Mouse (Mus musculus) liver, adult 2 months (tissue): Measurements from ENCODE around the gene Rpl19. TPM values are rescaled to one million over a fixed set of nuclear protein-coding genes. Genes with fewer than 3 reads are reported as not detected.

Source experiments
- DNase-seq: peaks from one replicate; pipeline ENCODE4 v3.0.0-alpha.2; 2011; ENCODE audit warnings: low read depth, low spot score; ENCODE audit errors: extremely low read depth
- H3K27ac ChIP-seq: fragments of 200-500 bp; replicated peaks from 2 replicates; pipeline ENCODE4 v1.5.1; 2012; ENCODE audit warnings: low read depth, mild to moderate bottlenecking, control low read depth, inconsistent platforms, low read length; ENCODE audit not compliant: insufficient read depth
- H3K27me3 ChIP-seq: fragments of 200-500 bp; 2 replicates; pipeline ENCODE4 v1.6.1; 2012; ENCODE audit warnings: mild to moderate bottlenecking, moderate library complexity, low read length, inconsistent platforms; ENCODE audit not compliant: control insufficient read depth, insufficient read depth
- H3K36me3 ChIP-seq: fragments of 200-500 bp; 2 replicates; pipeline ENCODE4 v1.6.1; 2012; ENCODE audit warnings: low read length, inconsistent platforms; ENCODE audit not compliant: control insufficient read depth, insufficient read depth
- H3K4me1 ChIP-seq: fragments of 200-500 bp; 2 replicates; pipeline ENCODE4 v1.6.1; 2011; ENCODE audit warnings: low read length; ENCODE audit not compliant: control insufficient read depth, insufficient read depth
- H3K4me3 ChIP-seq: fragments of 200-500 bp; 2 replicates; pipeline ENCODE4 v1.5.1; 2011; ENCODE audit warnings: low read depth, mild to moderate bottlenecking, control low read depth, low read length, moderate library complexity; ENCODE audit not compliant: insufficient read depth
- H3K79me2 ChIP-seq: fragments of 200-500 bp; 2 replicates; pipeline ENCODE4 v1.6.1; 2012; ENCODE audit warnings: inconsistent platforms, mild to moderate bottlenecking, low read length, moderate library complexity; ENCODE audit not compliant: control insufficient read depth, insufficient read depth
- H3K9ac ChIP-seq: fragments of 200-500 bp; 2 replicates; pipeline ENCODE4 v1.6.1; 2012; ENCODE audit warnings: low read depth, mild to moderate bottlenecking, control low read depth, inconsistent platforms, low read length
- CTCF ChIP-seq: fragments of 200-500 bp; IDR thresholded peaks from 2 replicates; pipeline ENCODE4 v1.5.1; 2011; ENCODE audit warnings: low read depth, low read length, control low read depth
- POLR2A ChIP-seq: fragments of 200-500 bp; IDR thresholded peaks from 2 replicates; pipeline ENCODE4 v1.6.1; 2011; ENCODE audit warnings: low read length, control low read depth; ENCODE audit not compliant: insufficient read depth; ENCODE audit errors: extremely low read depth
- WGBS: fragments of 180-500 bp; shearing (Covaris S2); methylation state at CpG from one replicate; pipeline ENCODE4 v1.1.7; 2018; 5-methylcytosine and 5-hydroxymethylcytosine counted together
- polyA plus RNA-seq: library from polyadenylated mRNA; depleted of rRNA; stranded (reverse); fragments of >200 nt; gene quantifications from 2 replicates; pipeline ENCODE4 v1.2.3, GENCODE M21; 2012
- total RNA-seq: library from RNA; depleted of rRNA; stranded (reverse); fragments of >200 nt; gene quantifications from 2 replicates; pipeline ENCODE4 v1.2.3, GENCODE M21; 2014

The Rpl19 gene
- total and polyA plus RNA-seq, 2 experiments: 224 to 614 TPM

DNA sequence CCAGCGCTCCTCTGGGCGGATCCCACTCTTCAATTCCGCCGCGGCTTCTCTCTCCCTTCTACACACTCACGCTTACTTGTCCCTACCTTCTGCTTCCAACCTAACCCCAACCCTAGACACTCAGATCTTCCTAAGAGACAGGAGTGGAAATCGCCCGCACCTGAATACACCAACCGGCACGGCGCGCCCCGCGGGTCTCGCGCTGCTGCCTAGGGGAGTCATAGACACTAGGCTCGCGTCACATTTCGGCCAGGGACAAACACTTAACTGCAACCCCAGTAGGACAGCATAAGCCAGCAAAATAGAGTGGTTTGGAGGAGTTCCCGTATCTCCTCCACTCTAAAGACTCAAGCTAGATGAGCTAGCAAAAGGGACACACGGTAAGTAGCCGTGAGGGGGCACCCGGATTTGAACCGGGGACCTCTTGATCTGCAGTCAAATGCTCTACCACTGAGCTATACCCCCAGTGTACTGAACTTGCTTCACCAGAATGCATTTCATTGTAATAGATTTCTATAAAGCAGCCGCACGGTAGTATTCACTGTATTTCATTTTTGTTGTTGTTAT is 37.9 kb upstream of the Rpl19 start:
- H3K27me3 ChIP-seq: peaks cover 3% of the 10 kb centered on the region; the same call in 1 of the 2 replicates
- TF ChIP-seq CTCF: no peak
- no peak for TF ChIP-seq POLR2A

DNA sequence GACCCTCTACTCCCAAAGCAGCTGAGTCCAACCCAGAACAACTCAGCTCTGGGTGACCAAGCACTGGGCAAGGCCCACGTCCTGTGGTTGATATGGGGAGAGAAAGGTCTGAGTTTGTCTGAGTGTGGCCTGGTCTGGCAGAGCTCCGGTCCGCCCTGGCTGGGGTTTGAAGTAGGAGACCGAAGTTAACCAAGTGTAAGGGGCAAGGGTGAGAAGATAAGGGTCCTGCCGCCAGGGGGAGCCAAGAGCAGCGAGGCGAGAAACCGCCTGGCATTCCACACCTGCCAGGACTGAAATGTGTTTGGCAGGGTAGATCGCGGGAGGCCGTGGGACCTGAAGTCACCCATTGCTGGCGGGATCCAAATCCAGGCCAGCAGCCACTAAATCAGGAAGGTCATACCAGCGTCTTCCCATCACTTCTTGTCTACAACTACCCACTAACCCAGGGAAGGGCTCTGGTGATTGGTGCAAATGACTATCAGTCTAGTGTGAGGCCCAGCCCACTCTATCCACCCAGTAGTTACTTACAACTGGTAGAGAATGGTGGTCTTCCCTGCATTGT is 31.9 kb upstream of the Rpl19 start:
- TF ChIP-seq POLR2A (no peak), CTCF (peak; percentile 91)
- Histone ChIP-seq H3K4me3 (peak overlapping the region; percentile 21), H3K27ac (no peak overlapping the region), H3K9ac (no peak overlapping the region), H3K79me2 (no peaks in the 10 kb centered on the region), H3K27me3 (no peaks in the 10 kb centered on the region), H3K36me3 (no peaks in the 10 kb centered on the region), H3K4me1 (peaks cover 5% of the 10 kb centered on the region; the same call in 1 of the 2 replicates)
- DNase-seq: peak; percentile 65
- WGBS: 5% methylated on average over 13 of the region's 13 CpGs

More for the DNA sequence above, 37.9 kb upstream of the Rpl19 start:
- Histone ChIP-seq H3K4me1 (no peaks in the 10 kb centered on the region), H3K27ac (peak overlapping the region; percentile 77), H3K79me2 (no peaks in the 10 kb centered on the region), H3K9ac (peak overlapping the region; percentile 89), H3K4me3 (peak overlapping the region; percentile 85), H3K36me3 (no peaks in the 10 kb centered on the region)
- under 1% methylated on average over 26 of the region's 26 CpGs for WGBS
- peak; percentile 92 for DNase-seq

DNA sequence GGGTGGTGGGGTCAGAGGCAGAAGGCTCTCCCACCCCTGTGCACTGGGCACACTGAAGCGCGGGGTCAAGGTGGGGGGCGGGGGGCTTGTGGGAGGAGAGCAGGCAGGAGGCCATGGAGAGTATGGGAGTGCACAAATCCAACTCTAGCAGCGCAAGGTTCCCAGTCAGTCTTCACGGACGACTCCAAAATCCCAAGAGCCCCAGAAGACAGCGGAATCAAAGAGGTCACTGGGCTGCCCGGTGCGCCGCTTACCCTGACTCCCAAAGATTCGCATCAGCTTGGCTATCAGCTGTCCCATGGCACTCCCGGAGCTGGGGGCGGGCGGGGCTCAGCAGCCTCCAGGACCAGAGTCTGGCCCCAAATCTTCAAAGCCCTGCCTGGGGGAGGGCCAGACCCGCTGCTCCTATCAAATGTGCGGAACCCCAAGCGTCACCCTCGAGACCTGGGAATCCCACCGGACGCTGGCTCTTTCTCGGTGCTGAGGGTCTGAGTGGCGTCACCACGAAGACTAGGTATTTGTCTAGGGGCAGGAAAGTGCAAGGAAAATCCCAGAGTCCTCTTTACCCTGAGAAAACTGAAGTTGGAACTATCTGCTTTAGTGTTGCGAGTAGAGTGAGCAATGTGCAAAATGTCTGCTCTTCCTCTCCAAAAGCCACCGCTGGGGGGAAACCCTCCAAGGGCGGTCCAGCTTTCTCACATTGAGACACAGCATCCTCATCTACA is 30.8 kb upstream of the Rpl19 start, which contains the start of gene Arl5c:
Gene Arl5c, minus strand, starts transcription at position 618 of the 725 bp plus-strand sequence.
- H3K4me1 ChIP-seq: peaks cover 5% of the 10 kb centered on the region; the same call in 1 of the 2 replicates
- H3K27me3 ChIP-seq: no peaks in the 10 kb centered on the region
- no peaks in the 10 kb centered on the region for H3K79me2 ChIP-seq
- peak within 1 kb of the TSS; percentile 45 for H3K9ac ChIP-seq
- peak within 1 kb of the TSS; percentile 52 for H3K4me3 ChIP-seq
- 26% methylated on average over 26 of the region's 26 CpGs for WGBS
- no peak for TF ChIP-seq CTCF
- no peak for TF ChIP-seq POLR2A
- no peaks in the 10 kb centered on the region for H3K36me3 ChIP-seq
- H3K27ac ChIP-seq: no peak within 1 kb of the TSS
- DNase-seq: no peak

- no peak for DNase-seq
- Histone ChIP-seq H3K27me3 (no peaks in the 10 kb centered on the region), H3K4me3 (no peak overlapping the region), H3K79me2 (no peaks in the 10 kb centered on the region), H3K4me1 (peaks cover 5% of the 10 kb centered on the region; the same call in 1 of the 2 replicates), H3K9ac (no peak overlapping the region), H3K36me3 (no peaks in the 10 kb centered on the region), H3K27ac (no peak overlapping the region)
- TF ChIP-seq CTCF (no peak), POLR2A (no peak)
- 46% methylated on average over 1 of the region's 1 CpGs for WGBS
Measured at GRCm38 (mm10) chr11:97996691-97997090, 29.8 kb upstream of the Rpl19 start.

GRCm38 (mm10) chr11:97997387-97997960 is 29.0 kb upstream of the Rpl19 start:
- Histone ChIP-seq H3K27ac (no peak overlapping the region), H3K36me3 (no peaks in the 10 kb centered on the region), H3K27me3 (no peaks in the 10 kb centered on the region), H3K9ac (no peak overlapping the region), H3K4me1 (peaks cover 5% of the 10 kb centered on the region; the same call in 1 of the 2 replicates), H3K4me3 (no peak overlapping the region), H3K79me2 (no peaks in the 10 kb centered on the region)
- WGBS: 60% methylated on average over 8 of the region's 8 CpGs
- TF ChIP-seq CTCF: no peak
- TF ChIP-seq POLR2A: no peak
- DNase-seq: peak; percentile 51
